Mouse (Mus musculus): ENCODE measurements around the gene Hopx. TPM values are rescaled to one million over a fixed set of nuclear protein-coding genes. Genes with fewer than 3 reads are reported as not detected.
A peak's percentile ranks its signal among the peaks of the same experiment; 100 is the strongest.

Gene Hopx
- polyA plus RNA-seq, 1 experiment from 2014 or later = 5.5 TPM

DNA sequence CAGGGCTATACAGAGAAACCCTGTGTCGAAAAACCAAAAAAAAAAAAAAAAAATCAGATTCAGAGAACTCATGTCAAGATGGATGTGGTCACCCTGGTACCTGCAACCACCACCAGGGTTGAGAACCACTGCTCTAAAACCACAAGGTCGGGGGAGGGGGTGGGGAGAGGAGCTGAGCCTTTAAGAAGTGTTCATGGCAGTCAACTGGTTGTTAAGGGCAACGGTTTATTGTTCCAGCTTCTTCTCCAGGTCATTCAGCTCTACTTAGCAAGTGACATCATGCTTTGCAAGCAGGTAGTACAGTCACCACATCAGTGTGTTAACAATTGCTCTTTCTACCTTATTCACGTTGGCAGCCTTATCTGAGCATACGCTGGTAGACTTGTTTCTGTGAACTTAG, 29.7 kb upstream of the Hopx start:
- Histone ChIP-seq H3K27ac (no peak overlapping the region), H3K9ac (no peak overlapping the region), H3K4me2 (no peak overlapping the region), H3K4me1 (peaks cover 15% of the 10 kb centered on the region), H3K36me3 (no peaks in the 10 kb centered on the region), H3K27me3 (no peaks in the 10 kb centered on the region), H3K4me3 (no peak overlapping the region), H3K9me3 (no peaks in the 10 kb centered on the region)
- WGBS = 70% methylated on average over 5 of the region's 5 CpGs
- no peak for ATAC-seq (ENCODE audit: insufficient number of reproducible peaks, low FRiP score, low TSS enrichment, low read depth)

DNA sequence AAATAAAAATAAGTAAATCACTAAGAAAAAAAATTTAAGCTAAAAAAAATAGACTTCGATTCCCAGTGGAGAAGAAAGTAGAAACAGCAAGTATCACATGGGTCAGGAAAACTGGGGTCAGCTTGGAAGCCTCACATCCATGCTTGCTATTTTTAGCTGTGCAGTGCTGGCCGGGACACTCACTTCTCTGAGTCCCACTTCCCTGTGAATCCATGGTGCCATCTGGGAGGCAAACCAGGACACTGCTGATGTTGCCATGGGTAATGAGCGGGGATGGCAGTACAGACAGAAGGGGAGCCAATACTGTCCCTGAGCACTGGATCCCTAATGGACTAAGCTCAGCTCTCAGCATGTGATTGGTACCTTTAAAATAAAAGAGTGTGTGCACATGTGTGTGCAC, 28.2 kb upstream of the Hopx start:
- no peak overlapping the region for H3K9ac ChIP-seq
- no peak overlapping the region for H3K4me2 ChIP-seq
- no peak overlapping the region for H3K27ac ChIP-seq
- no peaks in the 10 kb centered on the region for H3K27me3 ChIP-seq
- no peaks in the 10 kb centered on the region for H3K36me3 ChIP-seq
- peaks cover 17% of the 10 kb centered on the region for H3K4me1 ChIP-seq
- no peak for ATAC-seq (ENCODE audit: insufficient number of reproducible peaks, low FRiP score, low TSS enrichment, low read depth)
- no peak overlapping the region for H3K4me3 ChIP-seq
- WGBS = 84% methylated on average over 3 of the region's 3 CpGs
- H3K9me3 ChIP-seq = no peaks in the 10 kb centered on the region

DNA sequence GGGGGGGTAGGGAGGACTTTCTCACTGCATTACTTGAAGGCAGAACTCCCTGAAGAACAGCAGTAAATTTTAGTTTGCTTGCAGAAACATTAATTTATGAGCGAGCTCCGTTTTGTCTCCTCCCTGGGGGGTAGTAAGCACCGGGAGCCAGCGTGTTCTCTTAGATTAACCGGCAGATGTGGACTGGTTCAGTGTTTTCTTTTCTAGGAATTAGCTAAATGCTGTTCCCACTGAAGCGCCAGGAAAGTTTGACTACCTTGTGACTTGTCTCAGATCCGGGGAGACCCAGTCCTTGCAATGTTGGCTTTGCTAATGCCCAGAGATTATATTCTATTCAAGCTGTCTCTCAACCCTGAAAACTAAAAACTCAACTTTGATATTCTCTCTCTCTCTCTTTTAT, 26.4 kb upstream of the Hopx start:
- Histone ChIP-seq H3K36me3 (no peaks in the 10 kb centered on the region), H3K4me3 (no peak overlapping the region), H3K9ac (no peak overlapping the region), H3K27me3 (no peaks in the 10 kb centered on the region), H3K4me2 (no peak overlapping the region), H3K27ac (no peak overlapping the region), H3K4me1 (peaks cover 25% of the 10 kb centered on the region), H3K9me3 (no peaks in the 10 kb centered on the region)
- WGBS = 23% methylated on average over 7 of the region's 7 CpGs
- ATAC-seq (ENCODE audit: insufficient number of reproducible peaks, low FRiP score, low TSS enrichment, low read depth) = no peak

DNA sequence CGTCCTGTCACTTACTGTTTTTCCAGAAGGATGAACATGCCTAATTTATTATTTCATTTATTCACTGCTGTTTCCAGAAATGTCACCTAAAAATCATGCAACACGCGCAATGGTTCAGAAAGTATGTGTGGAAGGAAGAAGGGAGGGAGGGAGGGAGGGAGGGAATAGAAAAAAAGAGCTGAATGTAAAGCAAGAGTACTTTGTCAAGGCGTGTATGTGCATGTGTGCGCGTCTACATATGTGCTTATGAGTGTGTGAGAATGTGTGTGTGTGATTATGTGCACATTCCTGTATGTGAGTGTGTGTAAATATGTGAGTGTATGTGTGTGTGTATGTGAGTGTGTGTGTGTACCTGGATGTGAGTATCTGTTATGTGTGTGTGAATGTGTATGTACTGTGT, 25.9 kb upstream of the Hopx start:
- Histone ChIP-seq H3K9me3 (no peaks in the 10 kb centered on the region), H3K4me3 (no peak overlapping the region), H3K9ac (no peak overlapping the region), H3K27me3 (no peaks in the 10 kb centered on the region), H3K4me2 (no peak overlapping the region), H3K36me3 (no peaks in the 10 kb centered on the region), H3K4me1 (peaks cover 25% of the 10 kb centered on the region), H3K27ac (no peak overlapping the region; the same call in 1 of the 2 replicates)
- no peak for ATAC-seq (ENCODE audit: insufficient number of reproducible peaks, low FRiP score, low TSS enrichment, low read depth)
- 71% methylated on average over 6 of the region's 6 CpGs for WGBS

DNA sequence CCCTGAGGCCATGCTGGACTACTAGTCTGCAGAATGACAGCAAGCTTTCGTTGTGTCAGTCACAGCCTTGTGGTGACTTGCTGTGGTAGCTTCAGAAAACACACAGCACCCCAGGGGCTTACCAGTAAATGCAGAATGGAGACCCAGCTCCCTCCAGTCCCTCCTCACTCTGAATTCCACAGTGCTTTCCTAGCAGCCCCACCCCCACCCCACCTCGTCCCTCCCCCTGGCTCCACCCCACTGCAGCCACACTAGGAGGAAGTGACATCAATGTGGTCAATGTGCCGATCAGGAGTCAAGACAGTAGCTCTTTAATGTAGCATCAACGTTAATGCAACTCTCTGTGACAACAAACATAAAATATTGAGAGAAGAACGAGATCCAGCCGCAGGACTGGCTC, 25.2 kb upstream of the Hopx start:
- H3K36me3 ChIP-seq = no peaks in the 10 kb centered on the region
- ATAC-seq (ENCODE audit: insufficient number of reproducible peaks, low FRiP score, low TSS enrichment, low read depth) = no peak
- no peak overlapping the region for H3K9ac ChIP-seq
- H3K27me3 ChIP-seq = no peaks in the 10 kb centered on the region
- H3K4me3 ChIP-seq = peak overlapping the region; percentile 13
- H3K4me2 ChIP-seq = peak overlapping the region; percentile 33
- H3K27ac ChIP-seq = peak overlapping the region; percentile 54
- no peaks in the 10 kb centered on the region for H3K9me3 ChIP-seq
- peaks cover 25% of the 10 kb centered on the region for H3K4me1 ChIP-seq
- 38% methylated on average over 6 of the region's 6 CpGs for WGBS

DNA sequence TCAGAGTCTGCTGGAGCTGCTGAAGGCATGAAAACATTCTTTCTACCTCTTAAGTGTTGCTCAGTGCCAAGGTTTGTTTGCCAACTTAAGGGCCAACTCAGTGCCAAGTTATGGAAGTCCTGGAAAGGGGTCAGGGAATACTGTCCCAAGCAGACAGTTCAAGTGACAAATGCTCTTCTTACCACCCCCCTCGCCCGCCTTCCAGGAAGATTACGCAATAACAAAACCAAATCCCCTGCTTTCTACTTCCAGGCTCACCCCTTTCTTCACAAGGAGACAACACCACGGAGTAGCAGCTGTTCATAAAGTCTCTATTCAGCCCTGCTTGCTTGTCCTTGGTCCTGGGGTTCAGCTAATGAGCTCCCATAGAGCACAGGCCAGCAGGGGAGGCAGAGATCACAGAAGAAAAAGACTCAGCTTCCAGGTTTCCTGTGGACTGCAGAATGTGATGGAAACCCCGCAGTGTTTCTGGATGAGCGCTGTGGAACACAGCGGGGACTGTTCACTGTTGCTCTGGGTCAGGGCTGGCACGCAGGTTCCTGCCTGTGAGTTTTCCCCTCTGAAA, 22.9 kb upstream of the Hopx start:
- no peak for ATAC-seq (ENCODE audit: insufficient number of reproducible peaks, low FRiP score, low TSS enrichment, low read depth)
- H3K27ac ChIP-seq = peak overlapping the region; percentile 17; the same call in 1 of the 2 replicates
- H3K36me3 ChIP-seq = no peaks in the 10 kb centered on the region
- no peak overlapping the region for H3K4me2 ChIP-seq
- H3K27me3 ChIP-seq = no peaks in the 10 kb centered on the region
- no peak overlapping the region for H3K9ac ChIP-seq
- 63% methylated on average over 8 of the region's 8 CpGs for WGBS
- H3K4me3 ChIP-seq = no peak overlapping the region
- H3K9me3 ChIP-seq = no peaks in the 10 kb centered on the region
- H3K4me1 ChIP-seq = peaks cover 25% of the 10 kb centered on the region

DNA sequence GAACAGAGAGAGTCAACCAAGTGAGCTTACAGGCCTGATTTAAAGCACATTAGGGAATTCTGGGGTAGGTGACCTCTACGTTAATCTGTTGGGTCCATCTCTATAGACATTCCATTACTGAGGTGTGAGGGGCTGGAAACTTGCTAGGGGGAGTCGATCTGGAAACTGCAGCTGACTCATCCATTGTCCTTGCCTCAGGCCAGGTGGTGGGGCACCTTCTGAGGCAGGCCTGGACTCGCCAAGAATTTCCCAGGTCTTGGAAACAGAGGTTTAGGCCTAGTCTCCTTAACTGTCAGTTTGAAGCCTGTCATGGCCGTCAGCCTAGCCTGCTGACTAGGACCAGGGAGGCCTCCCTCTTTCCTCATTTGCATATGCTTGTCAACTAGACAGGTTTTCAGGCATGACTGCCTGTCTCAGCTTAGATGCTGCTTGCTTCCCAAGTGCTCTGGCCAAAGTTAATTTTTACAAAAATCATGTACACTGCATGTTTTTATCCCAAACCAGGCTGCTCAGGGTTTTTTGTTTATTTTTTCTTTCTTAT, 21.8 kb upstream of the Hopx start:
- Histone ChIP-seq H3K4me1 (peaks cover 25% of the 10 kb centered on the region), H3K9me3 (no peaks in the 10 kb centered on the region), H3K4me3 (no peak overlapping the region), H3K27me3 (no peaks in the 10 kb centered on the region), H3K27ac (no peak overlapping the region), H3K4me2 (no peak overlapping the region), H3K9ac (no peak overlapping the region), H3K36me3 (no peaks in the 10 kb centered on the region)
- no peak for ATAC-seq (ENCODE audit: insufficient number of reproducible peaks, low FRiP score, low TSS enrichment, low read depth)
- WGBS = 64% methylated on average over 4 of the region's 4 CpGs

DNA sequence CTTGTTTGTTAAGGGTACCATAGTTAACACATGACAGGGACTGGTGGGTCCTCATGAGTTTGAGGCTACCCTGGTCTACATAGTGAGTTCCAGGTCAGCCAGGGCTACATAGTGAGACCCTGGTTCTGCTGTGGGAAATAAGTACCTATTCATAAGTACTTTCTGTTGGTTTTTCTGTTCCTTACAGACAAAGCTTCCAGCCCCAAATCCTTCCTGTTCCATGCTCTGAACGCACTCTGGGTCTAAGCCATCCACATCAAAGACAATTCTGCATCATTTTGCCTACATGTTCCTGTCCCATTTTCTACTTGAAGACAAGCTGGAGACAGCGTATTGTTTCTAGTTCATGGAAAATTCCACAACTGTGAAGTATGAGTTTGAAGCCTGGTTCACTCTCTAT, 20.0 kb upstream of the Hopx start:
- Histone ChIP-seq H3K4me1 (peaks cover 11% of the 10 kb centered on the region), H3K4me2 (no peak overlapping the region), H3K9ac (no peak overlapping the region), H3K36me3 (no peaks in the 10 kb centered on the region), H3K27ac (no peak overlapping the region), H3K27me3 (no peaks in the 10 kb centered on the region), H3K9me3 (no peaks in the 10 kb centered on the region), H3K4me3 (no peak overlapping the region)
- WGBS = 87% methylated on average over 2 of the region's 2 CpGs
- ATAC-seq (ENCODE audit: insufficient number of reproducible peaks, low FRiP score, low TSS enrichment, low read depth) = no peak

DNA sequence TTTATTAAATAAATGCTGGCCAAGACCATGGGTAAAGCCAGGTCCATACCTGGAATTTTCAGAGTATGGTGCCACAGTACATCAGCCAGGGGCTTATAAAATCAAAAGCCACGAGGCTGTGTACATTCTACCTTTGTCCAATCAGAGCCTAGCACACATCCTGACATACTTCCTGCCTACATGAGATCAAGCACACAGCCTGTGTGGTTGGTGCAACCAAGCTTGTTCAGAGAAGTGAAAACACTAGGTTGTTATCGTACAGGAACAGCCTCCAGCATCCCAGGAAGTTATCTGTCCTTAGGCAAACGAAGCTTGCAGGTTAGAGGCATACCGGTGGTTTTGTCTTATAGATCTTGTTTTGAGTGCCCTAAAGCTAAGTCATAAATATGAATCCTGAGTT, 19.5 kb upstream of the Hopx start:
- ATAC-seq (ENCODE audit: insufficient number of reproducible peaks, low FRiP score, low TSS enrichment, low read depth) = no peak

DNA sequence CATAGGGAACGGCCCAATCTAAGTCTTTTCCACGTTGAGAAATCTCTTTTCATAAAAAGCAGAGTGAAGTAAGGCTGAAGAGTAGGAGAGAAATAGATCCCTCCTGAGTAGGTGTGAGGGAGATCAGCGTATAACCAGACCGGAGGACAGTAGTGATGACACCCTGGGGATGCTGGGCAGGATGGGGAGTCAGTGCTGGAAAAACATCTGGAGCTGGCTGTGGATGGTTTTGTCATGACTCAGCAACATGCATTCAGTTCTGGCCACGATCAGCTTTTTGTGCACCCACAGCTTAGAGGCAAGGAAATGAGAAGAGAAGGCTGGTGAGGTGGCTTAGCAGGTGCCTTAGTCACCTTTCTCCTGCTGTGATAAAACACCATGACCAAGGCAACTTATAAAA, 19.0 kb upstream of the Hopx start:
- Histone ChIP-seq H3K9me3 (no peaks in the 10 kb centered on the region), H3K4me1 (peaks cover 10% of the 10 kb centered on the region), H3K9ac (no peak overlapping the region), H3K36me3 (no peaks in the 10 kb centered on the region), H3K27ac (peak overlapping the region; percentile 54), H3K27me3 (no peaks in the 10 kb centered on the region), H3K4me2 (no peak overlapping the region), H3K4me3 (no peak overlapping the region)
- ATAC-seq (ENCODE audit: insufficient number of reproducible peaks, low FRiP score, low TSS enrichment, low read depth) = peak; percentile 74
- 46% methylated on average over 5 of the region's 5 CpGs for WGBS

More for the DNA sequence above, 19.5 kb upstream of the Hopx start:
- no peak overlapping the region for H3K9ac ChIP-seq
- peaks cover 10% of the 10 kb centered on the region for H3K4me1 ChIP-seq
- WGBS = 51% methylated on average over 4 of the region's 4 CpGs
- H3K9me3 ChIP-seq = no peaks in the 10 kb centered on the region
- no peak overlapping the region for H3K4me2 ChIP-seq
- peak overlapping the region; percentile 54; the same call in 1 of the 2 replicates for H3K27ac ChIP-seq
- no peaks in the 10 kb centered on the region for H3K27me3 ChIP-seq
- no peak overlapping the region for H3K4me3 ChIP-seq
- H3K36me3 ChIP-seq = no peaks in the 10 kb centered on the region

DNA sequence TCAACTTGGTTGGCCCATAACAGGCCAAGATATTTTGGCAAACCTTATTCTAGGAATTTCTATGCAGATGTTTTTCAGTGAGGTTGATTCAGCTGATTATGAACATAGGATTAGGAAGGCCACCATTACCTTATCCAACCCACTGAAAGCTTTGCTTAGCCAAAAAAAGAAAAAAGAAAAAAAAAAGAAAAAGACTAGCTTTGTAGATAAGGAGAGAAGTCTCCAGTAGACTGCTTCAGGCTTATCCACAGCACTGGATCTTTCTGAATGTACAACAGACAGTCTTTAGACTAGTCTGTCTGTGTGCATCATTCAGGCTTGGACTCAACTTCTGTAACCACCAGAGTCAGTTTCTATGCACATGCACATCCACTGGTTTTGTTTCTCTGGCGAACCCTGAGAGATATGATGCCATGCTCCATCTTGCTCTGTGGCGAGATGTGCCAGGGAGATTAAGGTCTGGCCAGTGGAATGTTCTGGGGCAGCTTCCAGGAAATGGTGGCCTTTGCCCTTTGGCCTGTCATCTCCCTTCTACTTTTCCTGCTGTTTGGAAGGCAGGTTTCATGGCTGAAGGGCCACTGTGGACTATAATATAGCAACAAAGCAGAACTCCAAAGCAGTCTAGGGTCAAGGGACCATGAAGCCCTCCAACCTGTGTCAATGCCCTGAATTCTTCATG, 17.7 kb upstream of the Hopx start:
- Histone ChIP-seq H3K27ac (0 out of 2 replicates have a peak overlapping the region, but pooled peaks have one; percentile 54), H3K9ac (no peak overlapping the region), H3K9me3 (no peaks in the 10 kb centered on the region), H3K27me3 (no peaks in the 10 kb centered on the region), H3K4me2 (no peak overlapping the region), H3K4me1 (peaks cover 4% of the 10 kb centered on the region; the same call in 1 of the 2 replicates), H3K4me3 (no peak overlapping the region), H3K36me3 (no peaks in the 10 kb centered on the region)
- WGBS = 84% methylated on average over 2 of the region's 2 CpGs
- no peak for ATAC-seq (ENCODE audit: insufficient number of reproducible peaks, low FRiP score, low TSS enrichment, low read depth)

DNA sequence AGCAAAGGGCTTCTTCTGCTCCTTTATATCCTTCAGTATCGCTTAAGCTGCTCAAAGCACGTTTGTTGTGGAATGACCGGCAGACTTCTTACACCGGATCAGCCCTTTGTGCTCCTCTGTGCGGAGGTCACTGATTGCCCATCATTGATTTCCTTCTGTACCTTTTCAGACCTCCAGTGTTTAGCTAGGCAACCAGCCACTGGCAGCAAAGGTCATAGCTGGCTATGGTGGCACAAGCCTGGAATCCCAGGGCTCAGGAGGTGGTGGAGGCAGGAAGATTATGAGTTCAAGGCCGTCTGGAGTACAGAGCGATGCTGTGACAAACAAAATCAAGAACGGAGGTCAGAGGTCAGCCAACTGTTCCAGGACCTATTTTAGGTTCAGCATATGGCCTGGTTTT, 17.0 kb upstream of the Hopx start:
- no peak overlapping the region for H3K9ac ChIP-seq
- H3K27ac ChIP-seq = no peak overlapping the region
- H3K9me3 ChIP-seq = no peaks in the 10 kb centered on the region
- no peaks in the 10 kb centered on the region for H3K36me3 ChIP-seq
- H3K27me3 ChIP-seq = no peaks in the 10 kb centered on the region
- no peak overlapping the region for H3K4me3 ChIP-seq
- WGBS = 89% methylated on average over 8 of the region's 8 CpGs
- no peak for ATAC-seq (ENCODE audit: insufficient number of reproducible peaks, low FRiP score, low TSS enrichment, low read depth)
- no peak overlapping the region for H3K4me2 ChIP-seq
- peaks cover 3% of the 10 kb centered on the region; the same call in 1 of the 2 replicates for H3K4me1 ChIP-seq

All from limb, embryonic 15.5 days (tissue).